Mouse (Mus musculus) adipocyte (in vitro differentiated cells): ENCODE measurements around the gene Loxl1.

ENCODE experiments used
- DNase-seq: peaks from one replicate; pipeline ENCODE4 v3.0.0-alpha.2; 2016; ENCODE audit warnings: low spot score

The Loxl1 gene

GRCm38 (mm10) chr9:58249592-58250192 lies 63.3 kb downstream of the Loxl1 start, which contains the start of gene Pml:
Gene Pml, minus strand, starts transcription at chr9:58249786.
- DNase-seq, result peak; percentile 76

GRCm38 (mm10) chr9:58248746-58249413 lies 64.1 kb downstream of the Loxl1 start:
- peak; percentile 11 for DNase-seq

GRCm38 (mm10) chr9:58247064-58247759 lies 65.8 kb downstream of the Loxl1 start:
- DNase-seq, result peak; percentile 87

GRCm38 (mm10) chr9:58246083-58246591 lies 66.8 kb downstream of the Loxl1 start:
- no peak for DNase-seq

- no peak for DNase-seq
Observed at GRCm38 (mm10) chr9:58243696-58244095, 69.3 kb downstream of the Loxl1 start.

- DNase-seq, result no peak
Observed at GRCm38 (mm10) chr9:58242696-58243095, 70.3 kb downstream of the Loxl1 start.

- peak; percentile 12 for DNase-seq
Observed at GRCm38 (mm10) chr9:58241780-58242485, 71.1 kb downstream of the Loxl1 start.
